Mouse (Mus musculus) kidney, adult 11 months (tissue): ENCODE measurements around the gene Cep152.

Source experiments
- DNase-seq: peaks from one replicate; pipeline ENCODE4 v3.0.0; 2022

The Cep152 gene

GRCm38 (mm10) chr2:125624127-125624685 lies 707 bp downstream of the Cep152 start:
- no peak for DNase-seq

- no peak for DNase-seq
Measured at GRCm38 (mm10) chr2:125623211-125623610, 1.7 kb downstream of the Cep152 start.

GRCm38 (mm10) chr2:125620213-125620907 lies 4.6 kb downstream of the Cep152 start:
- no peak for DNase-seq

- DNase-seq, result no peak
Measured at GRCm38 (mm10) chr2:125615858-125616424, 9.0 kb downstream of the Cep152 start.

GRCm38 (mm10) chr2:125615440-125615839 lies 9.5 kb downstream of the Cep152 start:
- DNase-seq, result no peak

- no peak for DNase-seq
Measured at GRCm38 (mm10) chr2:125606220-125606845, 18.6 kb downstream of the Cep152 start.

- DNase-seq, result no peak
Measured at GRCm38 (mm10) chr2:125604646-125605045, 20.3 kb downstream of the Cep152 start.

- no peak for DNase-seq
Measured at GRCm38 (mm10) chr2:125602970-125603369, 21.9 kb downstream of the Cep152 start.

GRCm38 (mm10) chr2:125598958-125599357 lies 26.0 kb downstream of the Cep152 start:
- no peak for DNase-seq

- DNase-seq, result no peak
Measured at GRCm38 (mm10) chr2:125598251-125598650, 26.7 kb downstream of the Cep152 start.

GRCm38 (mm10) chr2:125594786-125595185 lies 30.1 kb downstream of the Cep152 start:
- no peak for DNase-seq

- no peak for DNase-seq
Measured at GRCm38 (mm10) chr2:125594072-125594471, 30.8 kb downstream of the Cep152 start.

GRCm38 (mm10) chr2:125591895-125592294 lies 33.0 kb downstream of the Cep152 start:
- DNase-seq, result no peak

- no peak for DNase-seq
Measured at GRCm38 (mm10) chr2:125589287-125589686, 35.6 kb downstream of the Cep152 start.

- DNase-seq, result no peak
Measured at GRCm38 (mm10) chr2:125581081-125581480, 43.8 kb downstream of the Cep152 start.

- DNase-seq, result no peak
Measured at GRCm38 (mm10) chr2:125577670-125578069, 47.2 kb downstream of the Cep152 start.

- no peak for DNase-seq
Measured at GRCm38 (mm10) chr2:125576498-125576897, 48.4 kb downstream of the Cep152 start.

- DNase-seq, result no peak
Measured at GRCm38 (mm10) chr2:125575766-125576165, 49.1 kb downstream of the Cep152 start.

- no peak for DNase-seq
Measured at GRCm38 (mm10) chr2:125563884-125564283, 61.0 kb downstream of the Cep152 start.

GRCm38 (mm10) chr2:125562407-125562806 lies 62.5 kb downstream of the Cep152 start:
- no peak for DNase-seq

GRCm38 (mm10) chr2:125560037-125560436 lies 64.9 kb downstream of the Cep152 start:
- no peak for DNase-seq

- DNase-seq, result peak; percentile 6
Measured at GRCm38 (mm10) chr2:125558634-125559589, 66.0 kb downstream of the Cep152 start.

- no peak for DNase-seq
Measured at GRCm38 (mm10) chr2:125555830-125556229, 69.1 kb downstream of the Cep152 start.
